14 mouse cellular contexts compared by ENCODE assay signal in genomic region chr3:41423630-41424029, GRCm38 (mm10).
A peak's percentile ranks its signal among the peaks of the same experiment; 100 is the strongest.
DNase-seq lines count a peak whose midpoint lies in the region; ATAC-seq and TF ChIP-seq lines count a peak whose summit lies in the region.
"Had no signal": no experiment of that assay in that cellular context is flagged by ENCODE, and none has a peak within 500 bp of the region (broad histone marks: within the 10 kb centered on the region; RNA-seq: fewer than 3 reads in every experiment).

No protein-coding gene starts in this region.

- no peaks in the 10 kb centered on the region for H3K36me3 ChIP-seq in kidney, embryonic 14.5 days (ENCODE audit: control insufficient read depth, insufficient read depth, low read length)
- H3K36me3 ChIP-seq in stomach, embryonic 14.5 days (ENCODE audit: control insufficient read depth, insufficient read depth, low read length): no peaks in the 10 kb centered on the region
- no peaks in the 10 kb centered on the region for H3K36me3 ChIP-seq in stomach, postnatal 0 days (ENCODE audit: control insufficient read depth, insufficient read depth, low read length)
- H3K36me3 ChIP-seq in liver, embryonic 11.5 days (ENCODE audit: control insufficient read depth, insufficient read depth, low read length): no peaks in the 10 kb centered on the region
- H3K36me3 ChIP-seq: heart, embryonic 15.5 days had no signal

- no peak overlapping the region for H3K27ac ChIP-seq in kidney, embryonic 14.5 days (ENCODE audit: low read depth, low read length)
- H3K27ac ChIP-seq in stomach, embryonic 14.5 days (ENCODE audit: low read length): no peak overlapping the region
- no peak overlapping the region for H3K27ac ChIP-seq in stomach, postnatal 0 days (replicated peaks)
- no peak overlapping the region for H3K27ac ChIP-seq in liver, embryonic 11.5 days (ENCODE audit: low read depth, low read length)
- H3K27ac ChIP-seq: heart, embryonic 15.5 days had no signal

- no peak for DNase-seq in kidney, postnatal 10 days
- DNase-seq in stomach, postnatal 0 days (ENCODE audit: low spot score): no peak
- peak; percentile 23 for DNase-seq in embryo, embryonic 10.5 days (ENCODE audit: low spot score)
- DNase-seq in ovary, adult 18-20 months (ENCODE audit: low spot score): no peak
- DNase-seq in liver, embryonic 11.5 days (ENCODE audit: low spot score): no peak
- DNase-seq: adrenal gland, postnatal 14 days; cerebellum, adult 11-12 months; kidney, postnatal 25 days; layer of hippocampus, adult 9-11 months; liver, postnatal 0 days had no signal

- TF ChIP-seq CTCF in stomach, postnatal 0 days (IDR thresholded peaks at IDR 0.05; ENCODE audit: low read depth): no peak

- H3K4me1 ChIP-seq in kidney, embryonic 14.5 days (ENCODE audit: control insufficient read depth, insufficient read depth, low read length): peaks cover 11% of the 10 kb centered on the region; the same call in 1 of the 2 replicates
- peaks cover 7% of the 10 kb centered on the region for H3K4me1 ChIP-seq in stomach, embryonic 14.5 days (ENCODE audit: control insufficient read depth, insufficient read depth, low read length)
- peaks cover 3% of the 10 kb centered on the region; the same call in 1 of the 2 replicates for H3K4me1 ChIP-seq in stomach, postnatal 0 days (replicated peaks; ENCODE audit: control insufficient read depth, insufficient read depth)
- no peaks in the 10 kb centered on the region for H3K4me1 ChIP-seq in liver, embryonic 11.5 days (replicated peaks; ENCODE audit: control insufficient read depth, insufficient read depth, low read length)

- no peak for TF ChIP-seq EP300 in stomach, postnatal 0 days (optimal IDR thresholded peaks at IDR 0.05)

- whole genome bisulfite sequencing in kidney, embryonic 14.5 days: 51% methylated on average over 5 of the region's 5 CpGs
- 55% methylated on average over 5 of the region's 5 CpGs for WGBS in stomach, embryonic 14.5 days
- WGBS in stomach, postnatal 0 days: 83% methylated on average over 5 of the region's 5 CpGs
- 59% methylated on average over 5 of the region's 5 CpGs for WGBS in liver, embryonic 11.5 days

- H3K27me3 ChIP-seq in kidney, embryonic 14.5 days (ENCODE audit: control insufficient read depth, insufficient read depth, low read length): no peaks in the 10 kb centered on the region
- no peaks in the 10 kb centered on the region for H3K27me3 ChIP-seq in stomach, embryonic 14.5 days (ENCODE audit: control insufficient read depth, insufficient read depth, low read length)
- no peaks in the 10 kb centered on the region for H3K27me3 ChIP-seq in stomach, postnatal 0 days (ENCODE audit: control insufficient read depth, insufficient read depth, low read length)
- H3K27me3 ChIP-seq in liver, embryonic 11.5 days (replicated peaks; ENCODE audit: control insufficient read depth, insufficient read depth, low read length): no peaks in the 10 kb centered on the region
- H3K27me3 ChIP-seq: heart, embryonic 15.5 days had no signal

- no peak overlapping the region for H3K4me3 ChIP-seq in kidney, embryonic 14.5 days (ENCODE audit: low read length)
- H3K4me3 ChIP-seq in stomach, embryonic 14.5 days (ENCODE audit: low read depth, low read length): no peak overlapping the region
- H3K4me3 ChIP-seq in stomach, postnatal 0 days (ENCODE audit: low read depth, low read length): no peak overlapping the region
- no peak overlapping the region for H3K4me3 ChIP-seq in liver, embryonic 11.5 days (ENCODE audit: low read depth, low read length)
- H3K4me3 ChIP-seq: heart, embryonic 15.5 days had no signal

- ATAC-seq in kidney, embryonic 14.5 days (ENCODE audit: low FRiP score, low TSS enrichment): peak; percentile 21
- 0 out of 2 replicates have a peak, but pooled peaks have one; percentile 30 for ATAC-seq in stomach, embryonic 14.5 days (ENCODE audit: insufficient number of reproducible peaks, insufficient read depth, low FRiP score, low read depth)
- ATAC-seq in stomach, postnatal 0 days (ENCODE audit: low FRiP score, low TSS enrichment): no peak
- ATAC-seq in liver, embryonic 11.5 days (replicated peaks; ENCODE audit: low FRiP score): no peak
- ATAC-seq: forebrain, embryonic 14.5 days; liver, postnatal 0 days had no signal

- no peak overlapping the region for H3K4me2 ChIP-seq in kidney, embryonic 14.5 days (replicated peaks; ENCODE audit: low read depth, low read length)
- H3K4me2 ChIP-seq in stomach, embryonic 14.5 days (replicated peaks; ENCODE audit: low read depth, low read length): no peak overlapping the region
- H3K4me2 ChIP-seq in stomach, postnatal 0 days (replicated peaks; ENCODE audit: low read depth): no peak overlapping the region
- H3K4me2 ChIP-seq in liver, embryonic 11.5 days: no peak overlapping the region
- H3K4me2 ChIP-seq: heart, embryonic 15.5 days had no signal

- no peak overlapping the region for H3K9ac ChIP-seq in kidney, embryonic 14.5 days (ENCODE audit: low read depth, low read length)
- no peak overlapping the region for H3K9ac ChIP-seq in stomach, embryonic 14.5 days (replicated peaks; ENCODE audit: low read depth, low read length)
- H3K9ac ChIP-seq in stomach, postnatal 0 days (ENCODE audit: low read length): no peak overlapping the region
- no peak overlapping the region for H3K9ac ChIP-seq in liver, embryonic 11.5 days (ENCODE audit: low read depth, low read length)
- H3K9ac ChIP-seq: heart, embryonic 15.5 days; liver, postnatal 0 days had no signal

- H3K9me3 ChIP-seq in kidney, embryonic 14.5 days (ENCODE audit: control insufficient read depth, low read length): no peaks in the 10 kb centered on the region
- no peaks in the 10 kb centered on the region for H3K9me3 ChIP-seq in stomach, embryonic 14.5 days (ENCODE audit: control insufficient read depth, low read depth, low read length)
- no peaks in the 10 kb centered on the region for H3K9me3 ChIP-seq in stomach, postnatal 0 days (ENCODE audit: control insufficient read depth, low read length)
- no peaks in the 10 kb centered on the region for H3K9me3 ChIP-seq in liver, embryonic 11.5 days (ENCODE audit: control insufficient read depth, low read length)
- H3K9me3 ChIP-seq: heart, embryonic 15.5 days had no signal

Comparison
In these comparisons a context has a peak if more than half of its experiments do, and no peak if none do; other contexts are left out.
1. ATAC-seq: peak in kidney, embryonic 14.5 days (single experiment) and stomach, embryonic 14.5 days (single experiment); none in stomach, postnatal 0 days (single experiment) and liver, embryonic 11.5 days (single experiment).